Mouse (Mus musculus) urinary bladder, postnatal 36 days (tissue): Measurements from ENCODE around the gene Gtf3c5.

Experiments
- DNase-seq, 2 experiments: peaks; one replicate each; pipeline ENCODE4 v3.0.0; 2022; ENCODE audit warnings: low spot score in 2 of 2, mixed read lengths in 1 of 2

Gene Gtf3c5

GRCm38 (mm10) chr2:28534436-28535262 is 48.9 kb downstream of the Gtf3c5 start:
- DNase-seq, result no peak

- DNase-seq, result no peak
Measured at GRCm38 (mm10) chr2:28533901-28534435, 49.6 kb downstream of the Gtf3c5 start.

GRCm38 (mm10) chr2:28532938-28533771 is 50.4 kb downstream of the Gtf3c5 start:
- DNase-seq, result peak; percentile 87 to 92

GRCm38 (mm10) chr2:28530311-28530710 is 53.2 kb downstream of the Gtf3c5 start:
- no peak for DNase-seq

GRCm38 (mm10) chr2:28529856-28530255 is 53.7 kb downstream of the Gtf3c5 start:
- DNase-seq, result no peak

GRCm38 (mm10) chr2:28528354-28528730 is 55.2 kb downstream of the Gtf3c5 start:
- DNase-seq, result no peak

- no peak for DNase-seq
Measured at GRCm38 (mm10) chr2:28527436-28528353, 55.9 kb downstream of the Gtf3c5 start.

- no peak for DNase-seq
Measured at GRCm38 (mm10) chr2:28525943-28526876, 57.3 kb downstream of the Gtf3c5 start.

- peak; percentile 87 to 89 for DNase-seq
Measured at GRCm38 (mm10) chr2:28525219-28525942, 58.2 kb downstream of the Gtf3c5 start.

GRCm38 (mm10) chr2:28524406-28524805 is 59.1 kb downstream of the Gtf3c5 start:
- DNase-seq, result no peak

- DNase-seq, result peak; percentile 80 to 91
Measured at GRCm38 (mm10) chr2:28523643-28524117, 59.9 kb downstream of the Gtf3c5 start.

- no peak for DNase-seq
Measured at GRCm38 (mm10) chr2:28522166-28522565, 61.4 kb downstream of the Gtf3c5 start.

GRCm38 (mm10) chr2:28521571-28522151 is 61.9 kb downstream of the Gtf3c5 start:
- DNase-seq, result no peak

GRCm38 (mm10) chr2:28520581-28520980 is 63.0 kb downstream of the Gtf3c5 start:
- DNase-seq, result no peak

GRCm38 (mm10) chr2:28518231-28518630 is 65.3 kb downstream of the Gtf3c5 start:
- DNase-seq, result no peak

GRCm38 (mm10) chr2:28517206-28517909 is 66.2 kb downstream of the Gtf3c5 start:
- peak in 1 of 2 experiments; percentile 87 for DNase-seq
